Mouse (Mus musculus) ovary, adult 2 months (tissue): ENCODE data around the gene Gm35134. TPM values are rescaled to one million over a fixed set of nuclear protein-coding genes. Genes with fewer than 3 reads are reported as not detected.

Experiments
- polyA plus RNA-seq: library from polyadenylated mRNA; depleted of rRNA; stranded (reverse); fragments of >200 nt; gene quantifications from 2 replicates; pipeline ENCODE4 v1.2.3, GENCODE M21; 2012; rRNA removed

The Gm35134 gene
- not detected in 2 replicates for polyA plus RNA-seq

GRCm38 (mm10) chrY:19112707-19113106 is at the start of gene Gm35134:
Gm35134 (plus strand) TSS chrY:19113007.

